Mouse (Mus musculus): ENCODE measurements around the gene Pik3c2a.
"Not testable (repeated sequence)": the region's sequence is repeated elsewhere in the genome, so short reads cannot be mapped to it uniquely, and the experiment has no call there.

Pik3c2a gene

GRCm38 (mm10) chr7:116392329-116392728 lies 50.9 kb downstream of the Pik3c2a start:
- no peak for DNase-seq (ENCODE audit: low spot score in 2 of 2)

GRCm38 (mm10) chr7:116387389-116387788 lies 55.9 kb downstream of the Pik3c2a start:
- not testable (repeated sequence) for DNase-seq (ENCODE audit: low spot score in 2 of 2)

GRCm38 (mm10) chr7:116379181-116379580 lies 64.1 kb downstream of the Pik3c2a start:
- DNase-seq (ENCODE audit: low spot score in 2 of 2), result not testable (repeated sequence)

GRCm38 (mm10) chr7:116374284-116374683 lies 69.0 kb downstream of the Pik3c2a start:
- DNase-seq (ENCODE audit: low spot score in 2 of 2), result no peak

GRCm38 (mm10) chr7:116336226-116336625 lies 107.0 kb downstream of the Pik3c2a start:
- DNase-seq (ENCODE audit: low spot score in 2 of 2), result peak in 1 of 2 experiments; percentile 60

GRCm38 (mm10) chr7:116335133-116335532 lies 108.1 kb downstream of the Pik3c2a start:
- DNase-seq (ENCODE audit: low spot score in 2 of 2), result no peak

- DNase-seq (ENCODE audit: low spot score in 2 of 2), result no peak
These were observed 108.6 kb downstream of the Pik3c2a start for GRCm38 (mm10) chr7:116334669-116335038.

GRCm38 (mm10) chr7:116333713-116334668 lies 109.3 kb downstream of the Pik3c2a start, which contains the start of gene Rps13:
Rps13 (minus strand) TSS chr7:116334195.
- DNase-seq (ENCODE audit: low spot score in 2 of 2), result peak; percentile 94 to 97

- DNase-seq (ENCODE audit: low spot score in 2 of 2), result no peak
These were observed 112.0 kb downstream of the Pik3c2a start for GRCm38 (mm10) chr7:116331246-116331645.

- DNase-seq (ENCODE audit: low spot score in 2 of 2), result no peak
These were observed 113.4 kb downstream of the Pik3c2a start for GRCm38 (mm10) chr7:116329858-116330257.

GRCm38 (mm10) chr7:116328777-116329176 lies 114.5 kb downstream of the Pik3c2a start:
- DNase-seq (ENCODE audit: low spot score in 2 of 2), result no peak

GRCm38 (mm10) chr7:116327901-116328300 lies 115.3 kb downstream of the Pik3c2a start:
- DNase-seq (ENCODE audit: low spot score in 2 of 2), result no peak

GRCm38 (mm10) chr7:116323331-116323964 lies 119.8 kb downstream of the Pik3c2a start:
- DNase-seq (ENCODE audit: low spot score in 2 of 2), result peak; percentile 61 to 81

GRCm38 (mm10) chr7:116309456-116309855 lies 133.8 kb downstream of the Pik3c2a start:
- DNase-seq (ENCODE audit: low spot score in 2 of 2), result no peak

GRCm38 (mm10) chr7:116308632-116308991 lies 134.6 kb downstream of the Pik3c2a start:
- DNase-seq (ENCODE audit: low spot score in 2 of 2), result no peak

- peak in 1 of 2 experiments; percentile 37 for DNase-seq (ENCODE audit: low spot score in 2 of 2)
These were observed 135.2 kb downstream of the Pik3c2a start, which contains the start of gene Plekha7 for GRCm38 (mm10) chr7:116307871-116308631. Plekha7 (minus strand) TSS chr7:116308376.

- peak; percentile 44 to 75 for DNase-seq (ENCODE audit: low spot score in 2 of 2)
These were observed 136.0 kb downstream of the Pik3c2a start for GRCm38 (mm10) chr7:116307099-116307870.

- DNase-seq (ENCODE audit: low spot score in 2 of 2), result no peak
These were observed 136.6 kb downstream of the Pik3c2a start for GRCm38 (mm10) chr7:116306601-116307000.

- DNase-seq (ENCODE audit: low spot score in 2 of 2), result peak in 1 of 2 experiments; percentile 11
These were observed 141.5 kb downstream of the Pik3c2a start for GRCm38 (mm10) chr7:116301661-116302311.

GRCm38 (mm10) chr7:116301144-116301543 lies 142.1 kb downstream of the Pik3c2a start:
- DNase-seq (ENCODE audit: low spot score in 2 of 2), result no peak

GRCm38 (mm10) chr7:116298851-116299250 lies 144.4 kb downstream of the Pik3c2a start:
- no peak for DNase-seq (ENCODE audit: low spot score in 2 of 2)
